Mouse (Mus musculus): ENCODE results near the gene Nhlrc4.
A peak's percentile ranks its signal among the peaks of the same experiment; 100 is the strongest.

Nhlrc4 gene

GRCm38 (mm10) chr17:25919786-25920642 lies 24.7 kb downstream of the Nhlrc4 start:
- peak; percentile 100 for DNase-seq

- DNase-seq, result peak; percentile 41 to 49
These were observed 25.5 kb downstream of the Nhlrc4 start, which contains the start of gene Rab40c for GRCm38 (mm10) chr17:25919144-25919785. TSS of gene Rab40c (minus strand) at chr17:25919727.

- no peak for DNase-seq
These were observed 26.6 kb downstream of the Nhlrc4 start for GRCm38 (mm10) chr17:25918037-25918750.

GRCm38 (mm10) chr17:25916931-25917647 lies 27.7 kb downstream of the Nhlrc4 start:
- DNase-seq, result no peak

- no peak for DNase-seq
These were observed 30.5 kb downstream of the Nhlrc4 start for GRCm38 (mm10) chr17:25914295-25914694.

GRCm38 (mm10) chr17:25913877-25914275 lies 30.9 kb downstream of the Nhlrc4 start:
- DNase-seq, result peak; percentile 27 to 28

- peak; percentile 70 to 76 for DNase-seq
These were observed 31.4 kb downstream of the Nhlrc4 start for GRCm38 (mm10) chr17:25913186-25913876.

- DNase-seq, result peak; percentile 47 to 65
These were observed 32.9 kb downstream of the Nhlrc4 start for GRCm38 (mm10) chr17:25911816-25912215.

- no peak for DNase-seq
These were observed 37.1 kb downstream of the Nhlrc4 start for GRCm38 (mm10) chr17:25907640-25908039.

- DNase-seq, result no peak
These were observed 41.7 kb downstream of the Nhlrc4 start for GRCm38 (mm10) chr17:25903061-25903460.

GRCm38 (mm10) chr17:25900193-25900592 lies 44.6 kb downstream of the Nhlrc4 start:
- DNase-seq, result no peak

GRCm38 (mm10) chr17:25895891-25896290 lies 48.9 kb downstream of the Nhlrc4 start:
- no peak for DNase-seq

GRCm38 (mm10) chr17:25895415-25895814 lies 49.3 kb downstream of the Nhlrc4 start:
- DNase-seq, result no peak

GRCm38 (mm10) chr17:25893975-25894617 lies 50.7 kb downstream of the Nhlrc4 start:
- peak; percentile 64 to 68 for DNase-seq

Data from lung, adult 18-20 months (tissue).